Mouse (Mus musculus): ENCODE results near the gene Ehmt1.

DNA sequence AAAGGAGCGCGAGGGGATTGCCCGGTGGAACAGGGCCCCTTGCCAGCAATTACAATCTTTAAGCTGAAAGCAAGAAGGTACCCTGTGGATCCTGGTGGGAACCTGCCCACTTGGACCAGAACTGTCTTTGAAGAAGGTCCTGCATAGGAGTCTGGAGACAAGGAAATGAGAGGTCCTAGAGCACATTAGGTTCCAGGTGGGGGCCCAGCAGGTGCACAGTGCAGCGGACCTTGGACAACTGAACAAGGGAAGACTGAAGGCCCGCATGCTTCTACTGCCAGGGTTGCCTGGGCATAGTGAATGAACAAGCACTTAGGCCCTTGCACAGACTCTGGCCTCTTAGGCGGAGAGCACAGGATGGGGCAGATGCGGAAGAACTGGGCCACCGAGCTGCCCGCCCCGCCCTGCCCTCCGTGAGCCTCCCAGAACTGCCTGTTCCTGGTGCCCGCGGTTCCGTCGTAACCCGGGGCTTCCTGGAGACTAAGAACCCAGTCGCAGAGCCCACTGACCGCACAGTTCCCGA, 15.1 kb upstream of the Ehmt1 start:
- TF ChIP-seq GATA1 (IDR thresholded peaks at IDR 0.05; ENCODE audit: low read length): no peak
- TF ChIP-seq TAL1 (IDR thresholded peaks at IDR 0.05; ENCODE audit: low read length): no peak
